ENCODE assay signal across 10 mouse cellular contexts in genomic region chr16:22123658-22124057, GRCm38 (mm10). TPM values are rescaled to one million over a fixed set of nuclear protein-coding genes. Genes with fewer than 3 reads are reported as not detected.
DNase-seq lines count a peak whose midpoint lies in the region; ATAC-seq and TF ChIP-seq lines count a peak whose summit lies in the region.
"Had no signal": no experiment of that assay in that cellular context is flagged by ENCODE, and none has a peak within 500 bp of the region (broad histone marks: within the 10 kb centered on the region; RNA-seq: fewer than 3 reads in every experiment).

No protein-coding gene starts in this region.

- peak; percentile 86 for TF ChIP-seq CTCF in lung, adult 2 months (IDR thresholded peaks at IDR 0.05; ENCODE audit: insufficient read depth, low read length)
- TF ChIP-seq CTCF in small intestine, adult 2 months (IDR thresholded peaks at IDR 0.05; ENCODE audit: extremely low read depth, insufficient read length, insufficient replicate concordance, low read depth, low read length), result peak; percentile 90; the same call in 1 of the 2 replicates

- no peak for TF ChIP-seq POLR2A in lung, adult 2 months (IDR thresholded peaks at IDR 0.05; ENCODE audit: borderline replicate concordance, extremely low read depth, low read depth, low read length)
- TF ChIP-seq POLR2A in small intestine, adult 2 months (IDR thresholded peaks at IDR 0.05; ENCODE audit: low read depth, low read length), result no peak

- H3K4me2 ChIP-seq in embryonic facial prominence, embryonic 11.5 days (ENCODE audit: low read depth, low read length), result no peak overlapping the region
- H3K4me2 ChIP-seq in kidney, embryonic 16.5 days (replicated peaks; ENCODE audit: low read depth, low read length), result no peak overlapping the region
- H3K4me2 ChIP-seq: heart, embryonic 13.5 days; neural tube, embryonic 13.5 days had no signal

- no peaks in the 10 kb centered on the region; the same call in 1 of the 2 replicates for H3K36me3 ChIP-seq in embryonic facial prominence, embryonic 11.5 days (replicated peaks; ENCODE audit: control insufficient read depth, insufficient read depth, low read depth, low read length)
- H3K36me3 ChIP-seq in kidney, embryonic 16.5 days (ENCODE audit: insufficient read depth, low read length), result peaks cover 7% of the 10 kb centered on the region
- no peaks in the 10 kb centered on the region for H3K36me3 ChIP-seq in small intestine, adult 2 months (ENCODE audit: control insufficient read depth, insufficient read depth, low read length)

- no peaks in the 10 kb centered on the region for H3K27me3 ChIP-seq in embryonic facial prominence, embryonic 11.5 days (ENCODE audit: control insufficient read depth, insufficient read depth, low read length)
- no peaks in the 10 kb centered on the region for H3K27me3 ChIP-seq in kidney, embryonic 16.5 days (ENCODE audit: insufficient read depth, low read length)
- H3K27me3 ChIP-seq in small intestine, adult 2 months (ENCODE audit: control insufficient read depth, insufficient read depth, low read length), result no peaks in the 10 kb centered on the region
- H3K27me3 ChIP-seq: heart, embryonic 13.5 days; neural tube, embryonic 13.5 days had no signal

- no peak overlapping the region for H3K9ac ChIP-seq in embryonic facial prominence, embryonic 11.5 days (replicated peaks; ENCODE audit: low read length)
- no peak overlapping the region for H3K9ac ChIP-seq in kidney, embryonic 16.5 days (replicated peaks; ENCODE audit: low read length)
- H3K9ac ChIP-seq: neural tube, embryonic 13.5 days had no signal

- H3K4me3 ChIP-seq in embryonic facial prominence, embryonic 11.5 days (ENCODE audit: low read depth, low read length), result no peak overlapping the region
- H3K4me3 ChIP-seq in kidney, embryonic 16.5 days (ENCODE audit: low read length), result no peak overlapping the region
- no peak overlapping the region for H3K4me3 ChIP-seq in lung, adult 2 months (replicated peaks; ENCODE audit: extremely low read depth, low read depth, low read length)
- no peak overlapping the region for H3K4me3 ChIP-seq in small intestine, adult 2 months (ENCODE audit: low read depth, low read length)
- H3K4me3 ChIP-seq: heart, embryonic 13.5 days; neural tube, embryonic 13.5 days had no signal

- H3K27ac ChIP-seq in embryonic facial prominence, embryonic 11.5 days (replicated peaks; ENCODE audit: low read depth, low read length), result no peak overlapping the region
- peak overlapping the region; percentile 31; the same call in 1 of the 2 replicates for H3K27ac ChIP-seq in kidney, embryonic 16.5 days (ENCODE audit: low read length)
- H3K27ac ChIP-seq in small intestine, adult 2 months (ENCODE audit: insufficient read depth, low read depth, low read length), result no peak overlapping the region
- H3K27ac ChIP-seq: heart, embryonic 13.5 days; neural tube, embryonic 13.5 days had no signal

- peak; percentile 27 to 68 for DNase-seq in spleen, adult 18-20 months
- DNase-seq in spleen, adult 12 weeks (ENCODE audit: low spot score), result no peak
- DNase-seq in adrenal gland, adult 2 months, result peak; percentile 68
- peak; percentile 69 for DNase-seq in embryonic facial prominence, embryonic 11.5 days (ENCODE audit: low spot score)
- peak; percentile 57 for DNase-seq in lung, adult 2 months

- no peak for ATAC-seq in embryonic facial prominence, embryonic 11.5 days (replicated peaks; ENCODE audit: insufficient number of reproducible peaks, low FRiP score, low TSS enrichment, low read depth)
- no peak for ATAC-seq in kidney, embryonic 16.5 days (ENCODE audit: low FRiP score, low TSS enrichment)
- ATAC-seq in activated CD4-positive, CD25-positive, alpha-beta regulatory T cell, adult 4 months, result no peak

- no peaks in the 10 kb centered on the region for H3K9me3 ChIP-seq in embryonic facial prominence, embryonic 11.5 days (replicated peaks; ENCODE audit: control insufficient read depth, low read length)
- H3K9me3 ChIP-seq in kidney, embryonic 16.5 days (ENCODE audit: low read length), result no peaks in the 10 kb centered on the region
- H3K9me3 ChIP-seq: heart, embryonic 13.5 days; neural tube, embryonic 13.5 days had no signal

- H3K4me1 ChIP-seq in embryonic facial prominence, embryonic 11.5 days (ENCODE audit: control insufficient read depth, insufficient read depth, low read length), result no peaks in the 10 kb centered on the region
- peaks cover 37% of the 10 kb centered on the region for H3K4me1 ChIP-seq in kidney, embryonic 16.5 days (ENCODE audit: insufficient read depth, low read length)
- no peaks in the 10 kb centered on the region for H3K4me1 ChIP-seq in lung, adult 2 months (ENCODE audit: control insufficient read depth, insufficient read depth, low read length)
- peaks cover 2% of the 10 kb centered on the region; the same call in 1 of the 2 replicates for H3K4me1 ChIP-seq in small intestine, adult 2 months (ENCODE audit: control insufficient read depth, insufficient read depth, insufficient read length, low read length)

- WGBS in embryonic facial prominence, embryonic 11.5 days, result 32% methylated on average over 5 of the region's 5 CpGs
- 32% methylated on average over 5 of the region's 5 CpGs for WGBS in kidney, embryonic 16.5 days
- WGBS in lung, adult 2 months, result 28% methylated on average over 5 of the region's 5 CpGs
- WGBS in small intestine, adult 2 months, result 17% methylated on average over 5 of the region's 5 CpGs

RNA-seq across cellular contexts. Expression of gene Igf2bp2, which starts 39.4 kb away (rescaled TPM):
- 1 to 10 TPM; 7.3 to 9.0 TPM for total RNA-seq in adrenal gland, adult 2 months (2021)
- polyA plus RNA-seq in adrenal gland, adult 2 months (2012; rRNA removed), result 2.8 and 3.5 TPM in 2 replicates
- polyA plus RNA-seq in embryonic facial prominence, embryonic 11.5 days (2014; fragmentation: Nextera tagmentation; extraction: Ambion mirVana), result 144 and 149 TPM in 2 replicates
- polyA plus RNA-seq in kidney, embryonic 16.5 days (2015; fragmentation: Nextera tagmentation; extraction: Ambion mirVana), result 84.5 and 98.6 TPM in 2 replicates
- polyA plus RNA-seq in lung, adult 2 months (2012; rRNA removed), result 3.4 and 5.0 TPM in 2 replicates
- 4.3 and 8.0 TPM in 2 replicates for polyA plus RNA-seq in small intestine, adult 2 months (2012; rRNA removed)
- 1 to 10 TPM in 1 of 2 experiments, under 1 TPM in 1; 0.41 to 1.2 TPM for polyA plus RNA-seq in activated CD4-positive, CD25-positive, alpha-beta regulatory T cell, adult 4 months (2017; shearing (Covaris generic))
